Mouse (Mus musculus) myocyte (in vitro differentiated cells): ENCODE measurements around the gene Osm.

Experiments
- CEBPB ChIP-seq: IDR thresholded peaks from 2 replicates; pipeline ENCODE4 v1.6.1; 2011; ENCODE audit warnings: mild to moderate bottlenecking, moderate library complexity; ENCODE audit not compliant: poor library complexity, insufficient read depth, severe bottlenecking
- POLR2A ChIP-seq: IDR thresholded peaks from one replicate; pipeline ENCODE4 v1.6.1; 2011; ENCODE audit warnings: low read depth, mild to moderate bottlenecking, control low read depth, moderate library complexity; ENCODE audit not compliant: insufficient read length
- POLR2AphosphoS2 ChIP-seq: IDR thresholded peaks from one replicate; pipeline ENCODE4 v1.6.1; 2011; ENCODE audit warnings: low read depth, control low read depth; ENCODE audit not compliant: insufficient read length
- USF1 ChIP-seq: IDR thresholded peaks from one replicate; pipeline ENCODE4 v1.6.1; 2011; ENCODE audit warnings: low read depth, mild to moderate bottlenecking, control low read depth, moderate library complexity

DNA sequence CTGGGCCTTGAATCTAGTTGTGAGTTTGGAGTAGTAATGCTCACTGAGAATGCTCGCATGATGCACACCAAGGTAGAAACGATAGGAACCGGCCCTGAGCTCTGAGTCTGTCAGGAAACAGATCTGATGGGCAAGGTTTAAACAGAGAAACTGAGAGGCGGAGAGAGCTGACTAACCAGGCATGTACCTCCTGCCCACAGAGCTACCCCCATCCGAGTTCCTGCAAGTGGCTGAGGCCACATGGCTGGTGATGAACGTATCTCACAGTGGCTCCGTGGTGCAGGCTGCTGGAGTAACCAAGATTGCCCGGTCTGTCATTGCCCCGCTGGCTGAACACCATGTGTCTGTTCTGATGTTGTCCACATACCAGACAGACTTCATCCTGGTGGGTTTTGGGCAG is 16.3 kb upstream of the Osm start:
- TF ChIP-seq POLR2A (no peak), USF1 (no peak), POLR2AphosphoS2 (no peak), CEBPB (no peak)
